Mouse (Mus musculus) MEL (cell line): Measurements from ENCODE around the gene Tbcd. TPM values are rescaled to one million over a fixed set of nuclear protein-coding genes. Genes with fewer than 3 reads are reported as not detected.

Experiments used
- DNase-seq: peaks from one replicate; pipeline ENCODE4 v3.0.0; 2011; ENCODE audit warnings: low read depth, low spot score
- H3K27ac ChIP-seq: 2 replicates; pipeline ENCODE4 v1.5.1; 2012; ENCODE audit warnings: low read depth, mild to moderate bottlenecking, control low read depth, low read length, moderate library complexity; ENCODE audit not compliant: control insufficient read depth
- H3K27me3 ChIP-seq, 2 experiments: fragments of 150-350 bp in 1 of 2; sonication (generic) in 1 of 2; 2 replicates each; pipeline ENCODE4 v1.6.1; 2012; ENCODE audit warnings: low read length in 2 of 2, mild to moderate bottlenecking in 2 of 2, improper control_type of control experiment in 1 of 2, moderate library complexity in 1 of 2; ENCODE audit not compliant: insufficient read depth in 2 of 2, control insufficient read depth in 1 of 2
- H3K36me3 ChIP-seq, 2 experiments: 2 replicates each; pipeline ENCODE4 v1.6.1; 2012 to 2014; ENCODE audit warnings: low read length in 2 of 2, improper control_type of control experiment in 1 of 2, inconsistent platforms in 1 of 2, mild to moderate bottlenecking in 1 of 2; ENCODE audit not compliant: insufficient read depth in 2 of 2, control insufficient read depth in 1 of 2
- H3K4me1 ChIP-seq, 2 experiments: fragments of 150-350 bp in 1 of 2; sonication (generic) in 1 of 2; 2 replicates each; pipeline ENCODE4 v1.6.1; 2012; ENCODE audit warnings: low read length in 2 of 2, improper control_type of control experiment in 1 of 2, mild to moderate bottlenecking in 1 of 2; ENCODE audit not compliant: insufficient read depth in 2 of 2, control insufficient read depth in 1 of 2
- H3K4me3 ChIP-seq, 2 experiments: fragments of 150-350 bp in 1 of 2; sonication (generic) in 1 of 2; 2 replicates each; pipeline ENCODE4 v1.5.1; 2012; ENCODE audit warnings: low read depth in 2 of 2, low read length in 2 of 2, mild to moderate bottlenecking in 2 of 2, moderate library complexity in 2 of 2, control low read depth in 1 of 2, improper control_type of control experiment in 1 of 2; ENCODE audit not compliant: control insufficient read depth in 1 of 2, insufficient read depth in 1 of 2
- H3K79me2 ChIP-seq: 2 replicates; pipeline ENCODE4 v1.6.1; 2012; ENCODE audit warnings: mild to moderate bottlenecking, low read length, moderate library complexity; ENCODE audit not compliant: control insufficient read depth, poor library complexity, insufficient read depth
- H3K9ac ChIP-seq: 2 replicates; pipeline ENCODE4 v1.6.1; 2012; ENCODE audit warnings: low read depth, mild to moderate bottlenecking, control low read depth, low read length, moderate library complexity; ENCODE audit not compliant: control insufficient read depth, poor library complexity, severe bottlenecking
- H3K9me3 ChIP-seq: fragments of 150-350 bp; sonication (generic); replicated peaks from 2 replicates; pipeline ENCODE4 v1.6.1; 2012; ENCODE audit warnings: mild to moderate bottlenecking, low read length, improper control_type of control experiment, moderate library complexity; ENCODE audit not compliant: insufficient read depth
- BHLHE40 ChIP-seq: IDR thresholded peaks from 2 replicates; pipeline ENCODE4 v1.6.1; 2012; ENCODE audit warnings: low read depth, mild to moderate bottlenecking, inconsistent platforms, low read length, improper control_type of control experiment, borderline replicate concordance
- CHD1 ChIP-seq: IDR thresholded peaks from 2 replicates; pipeline ENCODE4 v1.6.1; 2012; ENCODE audit warnings: low read depth, mild to moderate bottlenecking, inconsistent platforms, low read length, improper control_type of control experiment
- CHD2 ChIP-seq: IDR thresholded peaks from 2 replicates; pipeline ENCODE4 v1.6.1; 2011; ENCODE audit warnings: low read length, improper control_type of control experiment
- CTCF ChIP-seq, 3 experiments: IDR thresholded peaks in 2 of 3; conservative IDR thresholded peaks in 1 of 3; 2 replicates each; pipeline ENCODE4 v1.5.1; 2011 to 2012; ENCODE audit warnings: low read length in 3 of 3, low read depth in 2 of 3, mild to moderate bottlenecking in 2 of 3, improper control_type of control experiment in 1 of 3, inconsistent platforms in 1 of 3, mixed read lengths in 1 of 3, moderate library complexity in 1 of 3; ENCODE audit not compliant: control insufficient read depth in 1 of 3, insufficient read depth in 1 of 3, poor library complexity in 1 of 3, severe bottlenecking in 1 of 3
- E2F4 ChIP-seq: IDR thresholded peaks from 2 replicates; pipeline ENCODE4 v1.6.1; 2011; ENCODE audit warnings: low read depth, low read length, improper control_type of control experiment, borderline replicate concordance
- ELF1 ChIP-seq: IDR thresholded peaks from 2 replicates; pipeline ENCODE4 v1.6.1; 2014; ENCODE audit warnings: low read depth, mild to moderate bottlenecking, inconsistent platforms, low read length, improper control_type of control experiment, moderate library complexity
- ETS1 ChIP-seq: IDR thresholded peaks from 2 replicates; pipeline ENCODE4 v1.6.1; 2012; ENCODE audit warnings: low read depth, mild to moderate bottlenecking, inconsistent platforms, low read length, improper control_type of control experiment, moderate library complexity
- GATA1 ChIP-seq: IDR thresholded peaks from 2 replicates; pipeline ENCODE4 v1.6.1; 2011; ENCODE audit warnings: low read depth, low read length, improper control_type of control experiment
- HCFC1 ChIP-seq: IDR thresholded peaks from 2 replicates; pipeline ENCODE4 v1.6.1; 2012; ENCODE audit warnings: low read depth, mild to moderate bottlenecking, inconsistent platforms, low read length, improper control_type of control experiment, moderate library complexity
- JUND ChIP-seq: IDR thresholded peaks from 2 replicates; pipeline ENCODE4 v1.6.1; 2011; ENCODE audit warnings: low read depth, mild to moderate bottlenecking, improper control_type of control experiment, low read length
- KAT2A ChIP-seq: conservative IDR thresholded peaks from 2 replicates; pipeline ENCODE4 v1.6.1; 2012; ENCODE audit warnings: low read depth, low read length, improper control_type of control experiment, inconsistent platforms
- MAFK ChIP-seq: IDR thresholded peaks from 2 replicates; pipeline ENCODE4 v1.6.1; 2011; ENCODE audit warnings: low read depth, mild to moderate bottlenecking, low read length, improper control_type of control experiment, borderline replicate concordance
- MEF2A ChIP-seq: IDR thresholded peaks from 2 replicates; pipeline ENCODE4 v1.6.1; 2014; ENCODE audit warnings: low read depth, mild to moderate bottlenecking, inconsistent platforms, low read length, improper control_type of control experiment; ENCODE audit not compliant: poor library complexity, insufficient replicate concordance, severe bottlenecking; ENCODE audit errors: extremely low read depth
- MXI1 ChIP-seq: IDR thresholded peaks from 2 replicates; pipeline ENCODE4 v1.6.1; 2011; ENCODE audit warnings: mild to moderate bottlenecking, low read depth, low read length, improper control_type of control experiment
- NELFE ChIP-seq: IDR thresholded peaks from 2 replicates; pipeline ENCODE4 v1.6.1; 2011; ENCODE audit warnings: low read depth, low read length, improper control_type of control experiment
- NRF1 ChIP-seq: IDR thresholded peaks from 2 replicates; pipeline ENCODE4 v1.6.1; 2014; ENCODE audit warnings: low read depth, mild to moderate bottlenecking, inconsistent platforms, low read length, improper control_type of control experiment, moderate library complexity; ENCODE audit not compliant: poor library complexity, insufficient read depth, severe bottlenecking
- POLR2A ChIP-seq, 2 experiments: IDR thresholded peaks; 2 replicates each; pipeline ENCODE4 v1.6.1; 2011 to 2012; ENCODE audit warnings: low read length in 2 of 2, mild to moderate bottlenecking in 2 of 2, control low read depth in 1 of 2, improper control_type of control experiment in 1 of 2, low read depth in 1 of 2, moderate library complexity in 1 of 2; ENCODE audit not compliant: control insufficient read depth in 1 of 2, insufficient read depth in 1 of 2, poor library complexity in 1 of 2
- POLR2AphosphoS2 ChIP-seq: IDR thresholded peaks from 2 replicates; pipeline ENCODE4 v1.6.1; 2011; ENCODE audit warnings: low read length, improper control_type of control experiment
- POLR2AphosphoS5 ChIP-seq: IDR thresholded peaks from 2 replicates; pipeline ENCODE4 v1.6.1; 2012; ENCODE audit warnings: low read depth, borderline replicate concordance, mild to moderate bottlenecking, inconsistent platforms, low read length, moderate library complexity, mixed read lengths
- RAD21 ChIP-seq: IDR thresholded peaks from 2 replicates; pipeline ENCODE4 v1.6.1; 2011; ENCODE audit warnings: mild to moderate bottlenecking, low read depth, low read length, improper control_type of control experiment
- SIN3A ChIP-seq: IDR thresholded peaks from 2 replicates; pipeline ENCODE4 v1.6.1; 2012; ENCODE audit warnings: low read length, improper control_type of control experiment, inconsistent platforms
- TCF12 ChIP-seq: IDR thresholded peaks from 2 replicates; pipeline ENCODE4 v1.6.1; 2014; ENCODE audit warnings: low read depth, mild to moderate bottlenecking, inconsistent platforms, low read length, improper control_type of control experiment, moderate library complexity
- UBTF ChIP-seq: IDR thresholded peaks from 2 replicates; pipeline ENCODE4 v1.6.1; 2012; ENCODE audit warnings: low read depth, mild to moderate bottlenecking, inconsistent platforms, low read length, improper control_type of control experiment, moderate library complexity, borderline replicate concordance; ENCODE audit not compliant: insufficient read depth
- USF2 ChIP-seq, 2 experiments: IDR thresholded peaks; 2 replicates each; pipeline ENCODE4 v1.6.1; 2011 to 2012; ENCODE audit warnings: improper control_type of control experiment in 2 of 2, low read length in 2 of 2, borderline replicate concordance in 1 of 2, inconsistent platforms in 1 of 2, low read depth in 1 of 2, mild to moderate bottlenecking in 1 of 2; ENCODE audit not compliant: insufficient read depth in 1 of 2
- ZKSCAN1 ChIP-seq: IDR thresholded peaks from 2 replicates; pipeline ENCODE4 v1.6.1; 2012; ENCODE audit warnings: low read depth, mild to moderate bottlenecking, inconsistent platforms, low read length, improper control_type of control experiment, moderate library complexity
- ZMIZ1 ChIP-seq: IDR thresholded peaks from 2 replicates; pipeline ENCODE4 v1.6.1; 2012; ENCODE audit warnings: low read depth, mild to moderate bottlenecking, inconsistent platforms, low read length, improper control_type of control experiment, moderate library complexity
- ZNF384 ChIP-seq: IDR thresholded peaks from 2 replicates; pipeline ENCODE4 v1.6.1; 2012; ENCODE audit warnings: low read depth, mild to moderate bottlenecking, inconsistent platforms, low read length, improper control_type of control experiment
- polyA plus RNA-seq, 2 experiments: library from polyadenylated mRNA; stranded (reverse) in 1 of 2; unstranded in 1 of 2; fragments of >175 nt in 1 of 2; fragments of >200 nt in 1 of 2; gene quantifications; 2 replicates each; pipeline versions ENCODE4 v1.2.1 to v1.2.4; 2012; ENCODE audit warnings: low replicate concordance in 2 of 2, low read depth in 1 of 2; ENCODE audit not compliant: insufficient read length in 2 of 2, insufficient read depth in 1 of 2, missing spikeins in 1 of 2
- total RNA-seq: library from RNA; depleted of rRNA; stranded (reverse); fragments of 300-350 nt; gene quantifications from 2 replicates; pipeline ENCODE4 v1.2.3, GENCODE M21; 2012

The Tbcd gene
- total and polyA plus RNA-seq, 3 experiments: 50.0 to 65.3 TPM; not detected in 1

GRCm38 (mm10) chr11:121552167-121552566 lies 100.4 kb downstream of the Tbcd start (continued):
- TF ChIP-seq USF2 (IDR thresholded peaks at IDR 0.05; ENCODE audit: borderline replicate concordance in 1 of 2, insufficient read depth in 1 of 2, low read depth in 1 of 2, low read length in 2 of 2) (0 out of 4 replicates have a peak, but pooled peaks of 1 of the 2 experiments have one; percentile 30), ZKSCAN1 (peak; percentile 53; the same call in 1 of the 2 replicates), CTCF (IDR thresholded peaks at IDR 0.05 in 2 of 3, conservative IDR thresholded peaks at IDR 0.05 in 1 of 3; ENCODE audit: control insufficient read depth in 1 of 3, insufficient read depth in 1 of 3, low read depth in 2 of 3, low read length in 3 of 3, poor library complexity in 1 of 3, severe bottlenecking in 1 of 3) (no peak), MXI1 (no peak; the same call in 1 of the 2 replicates), POLR2AphosphoS2 (no peak), HCFC1 (no peak), NELFE (no peak), MEF2A (no peak), GATA1 (no peak), BHLHE40 (no peak), ZMIZ1 (no peak), SIN3A (no peak), POLR2AphosphoS5 (no peak), CHD2 (no peak), ZNF384 (no peak), ETS1 (peak; percentile 85), TCF12 (peak; percentile 11; the same call in 1 of the 2 replicates), RAD21 (no peak), KAT2A (no peak), E2F4 (no peak), NRF1 (no peak)
- TF ChIP-seq, all 39 proteins: peak for 5

- DNase-seq: no peak
- TF ChIP-seq NELFE (no peak), MXI1 (no peak), POLR2A (IDR thresholded peaks at IDR 0.05; ENCODE audit: control insufficient read depth in 1 of 2, insufficient read depth in 1 of 2, low read depth in 1 of 2, low read length in 2 of 2, poor library complexity in 1 of 2) (no peak), MAFK (no peak), UBTF (no peak), ETS1 (no peak), JUND (no peak), ZNF384 (no peak), E2F4 (no peak), HCFC1 (no peak), TCF12 (no peak), ELF1 (no peak), CTCF (IDR thresholded peaks at IDR 0.05 in 2 of 3, conservative IDR thresholded peaks at IDR 0.05 in 1 of 3; ENCODE audit: control insufficient read depth in 1 of 3, insufficient read depth in 1 of 3, low read depth in 2 of 3, low read length in 3 of 3, poor library complexity in 1 of 3, severe bottlenecking in 1 of 3) (no peak), CHD1 (no peak), GATA1 (no peak)
- peaks cover 29 to 34% of the 10 kb centered on the region in 2 experiments for H3K4me1 ChIP-seq
- no peak overlapping the region for H3K4me3 ChIP-seq
- no peaks in the 10 kb centered on the region for H3K9me3 ChIP-seq
- no peak overlapping the region for H3K9ac ChIP-seq
- peaks cover 2 to 24% of the 10 kb centered on the region in 2 experiments; a peak in 3 of 4 replicates for H3K36me3 ChIP-seq
- H3K27me3 ChIP-seq: no peaks in the 10 kb centered on the region
- H3K27ac ChIP-seq: no peak overlapping the region
- H3K79me2 ChIP-seq: no peaks in the 10 kb centered on the region
Measured at GRCm38 (mm10) chr11:121552846-121553457, 101.2 kb downstream of the Tbcd start.
